Mouse (Mus musculus) cerebellum, adult (tissue): ENCODE data around the gene Dusp7.

ENCODE experiments used
- ATAC-seq: cut with Nextera tagmentation; 2 replicates; pipeline ENCODE4 v1.9.2; 2017; ENCODE audit warnings: mild to moderate bottlenecking, moderate library complexity, mixed read lengths; ENCODE audit not compliant: insufficient number of reproducible peaks, low FRiP score, low TSS enrichment

Dusp7 gene

GRCm38 (mm10) chr9:106378045-106378444 lies 9.6 kb downstream of the Dusp7 start:
- ATAC-seq: no peak

DNA sequence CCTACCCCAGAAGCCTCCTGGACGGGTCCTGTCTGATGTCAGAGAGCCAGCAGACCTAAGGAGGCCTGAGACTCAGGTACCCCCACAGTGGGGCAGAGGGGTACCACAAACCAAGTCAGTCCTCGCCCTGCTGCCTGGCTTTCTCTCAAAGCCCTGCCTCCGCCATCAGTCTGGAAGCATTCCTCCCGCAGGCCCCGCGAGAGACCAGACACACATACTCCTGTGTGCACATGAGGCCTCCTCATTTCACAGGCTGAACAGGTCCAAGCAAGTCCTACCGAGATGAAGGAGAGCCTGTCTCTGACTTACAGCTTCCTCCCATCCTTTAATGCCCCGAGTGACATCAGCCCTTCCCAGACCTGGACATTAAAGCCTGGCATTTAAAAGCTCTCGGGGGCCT lies 10.3 kb downstream of the Dusp7 start:
- ATAC-seq: no peak

DNA sequence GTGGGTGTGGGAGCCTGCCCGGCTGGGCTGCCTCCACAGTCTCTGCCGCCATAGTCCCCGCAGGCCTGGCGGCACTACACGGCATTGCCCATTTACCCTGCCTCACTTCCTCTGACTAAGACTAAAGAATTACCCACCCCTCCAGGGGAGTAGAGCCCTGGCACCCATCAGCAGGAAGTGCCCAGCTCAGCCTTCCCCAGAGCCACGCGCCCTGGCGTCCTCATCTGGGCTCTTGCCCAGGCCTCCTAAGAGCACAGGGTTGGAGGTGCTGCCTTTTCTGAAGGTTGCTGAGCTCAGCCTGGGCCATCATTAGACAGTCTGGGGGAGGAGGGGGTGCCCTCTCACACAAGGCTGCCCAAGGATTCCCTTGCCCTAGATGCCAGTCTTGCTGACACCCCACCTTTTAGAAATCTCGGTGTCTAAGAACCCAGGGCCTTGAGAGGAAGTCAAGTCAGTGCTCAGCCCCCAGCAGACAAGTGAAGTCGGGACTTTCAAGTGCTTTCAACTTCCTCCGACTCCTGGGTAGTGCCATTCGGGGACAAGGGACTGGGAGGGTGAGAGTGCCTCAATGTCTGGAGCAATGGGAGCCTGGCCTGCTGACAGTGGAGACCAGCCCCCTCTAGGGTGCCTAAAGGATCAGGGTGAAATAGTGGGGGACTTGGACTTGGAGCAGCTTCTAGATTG lies 17.9 kb downstream of the Dusp7 start:
- ATAC-seq: no peak

DNA sequence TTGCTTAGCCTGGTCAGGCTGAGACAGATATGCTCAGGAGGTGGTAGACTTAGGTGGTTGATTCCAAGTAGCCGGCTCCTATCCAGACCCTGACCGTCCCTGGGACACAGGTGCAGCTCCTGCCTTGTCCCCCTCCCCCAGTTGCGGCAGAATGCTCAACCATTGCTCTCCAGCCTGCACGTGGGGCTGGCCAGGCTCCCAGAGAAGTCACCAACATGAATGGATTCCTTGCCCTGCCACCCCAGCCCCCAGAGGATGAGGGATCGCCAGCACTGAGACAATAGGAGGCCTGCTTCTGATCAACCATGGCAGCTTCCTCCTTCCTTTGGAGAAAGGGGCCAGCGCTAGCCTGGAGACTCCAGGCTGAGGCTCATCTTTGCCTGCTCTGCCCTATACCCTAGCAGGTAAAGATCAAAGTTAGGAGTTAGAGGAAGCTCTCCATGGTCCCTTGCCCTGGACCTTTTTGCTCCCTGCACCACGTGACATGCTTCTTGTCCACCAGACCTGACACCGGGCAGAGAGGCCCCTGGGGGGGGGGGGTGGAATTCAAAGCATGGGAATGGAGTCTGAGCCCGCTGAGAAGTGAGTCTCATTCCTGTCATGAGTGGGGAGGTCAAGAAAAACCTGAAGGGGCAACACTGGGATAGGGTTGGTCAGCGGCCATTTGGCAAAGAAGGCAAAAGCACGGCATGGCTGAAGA lies 24.5 kb downstream of the Dusp7 start:
- ATAC-seq: no peak

- ATAC-seq: no peak
These were observed 25.1 kb downstream of the Dusp7 start for GRCm38 (mm10) chr9:106393548-106393947.

DNA sequence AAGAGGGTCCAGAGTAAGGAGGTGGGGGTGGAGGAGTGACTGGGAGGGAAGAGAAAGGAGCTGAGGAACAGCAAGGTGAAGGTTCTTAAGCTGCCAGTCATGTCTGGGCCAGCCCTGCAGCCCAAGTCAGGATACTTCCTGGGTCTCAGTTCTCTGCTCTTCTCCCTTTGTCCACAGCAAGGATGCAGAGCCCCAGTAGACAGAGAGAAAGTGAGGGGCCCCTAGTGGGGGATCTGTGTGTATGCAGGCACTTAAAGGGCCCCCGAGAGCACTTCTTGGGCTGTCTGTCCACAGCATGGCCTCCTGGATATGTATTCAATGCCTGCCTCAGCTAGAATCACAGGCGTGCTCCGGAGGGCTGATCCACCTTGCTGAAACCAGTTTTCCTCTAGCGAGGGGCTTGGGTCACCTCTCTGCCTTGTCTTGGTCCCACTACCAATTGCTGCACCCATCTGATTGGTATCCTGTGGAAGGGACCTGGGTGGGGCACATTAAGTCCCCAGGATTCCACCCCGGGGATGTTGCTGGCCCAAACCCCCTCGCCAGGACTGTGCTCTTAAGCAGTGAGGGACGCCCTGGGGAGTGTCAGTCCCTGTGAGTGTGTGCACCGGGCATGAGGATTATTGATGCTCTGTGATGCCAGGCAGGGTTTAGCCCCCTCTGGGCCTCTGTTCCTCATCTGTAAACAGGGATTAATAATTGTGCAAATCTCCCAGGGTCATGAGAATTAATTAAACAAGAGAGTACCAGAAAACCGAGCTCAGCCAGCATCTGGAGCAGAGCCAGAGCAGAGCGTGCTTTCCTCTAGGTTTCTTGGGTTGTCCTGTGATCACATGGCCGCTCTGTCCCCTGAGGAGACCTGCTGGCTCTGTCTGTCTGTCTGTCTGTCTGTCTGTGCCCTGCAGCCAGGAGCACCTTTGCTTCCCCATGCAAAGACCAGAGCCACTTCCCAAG lies 26.5 kb downstream of the Dusp7 start:
- no peak for ATAC-seq

- ATAC-seq: no peak
These were observed 29.3 kb downstream of the Dusp7 start for GRCm38 (mm10) chr9:106397733-106398132.

- no peak for ATAC-seq
These were observed 30.4 kb downstream of the Dusp7 start for GRCm38 (mm10) chr9:106398667-106399311.

GRCm38 (mm10) chr9:106399808-106400207 lies 31.4 kb downstream of the Dusp7 start:
- no peak for ATAC-seq

- ATAC-seq: no peak
These were observed 33.7 kb downstream of the Dusp7 start for GRCm38 (mm10) chr9:106402149-106402548.

DNA sequence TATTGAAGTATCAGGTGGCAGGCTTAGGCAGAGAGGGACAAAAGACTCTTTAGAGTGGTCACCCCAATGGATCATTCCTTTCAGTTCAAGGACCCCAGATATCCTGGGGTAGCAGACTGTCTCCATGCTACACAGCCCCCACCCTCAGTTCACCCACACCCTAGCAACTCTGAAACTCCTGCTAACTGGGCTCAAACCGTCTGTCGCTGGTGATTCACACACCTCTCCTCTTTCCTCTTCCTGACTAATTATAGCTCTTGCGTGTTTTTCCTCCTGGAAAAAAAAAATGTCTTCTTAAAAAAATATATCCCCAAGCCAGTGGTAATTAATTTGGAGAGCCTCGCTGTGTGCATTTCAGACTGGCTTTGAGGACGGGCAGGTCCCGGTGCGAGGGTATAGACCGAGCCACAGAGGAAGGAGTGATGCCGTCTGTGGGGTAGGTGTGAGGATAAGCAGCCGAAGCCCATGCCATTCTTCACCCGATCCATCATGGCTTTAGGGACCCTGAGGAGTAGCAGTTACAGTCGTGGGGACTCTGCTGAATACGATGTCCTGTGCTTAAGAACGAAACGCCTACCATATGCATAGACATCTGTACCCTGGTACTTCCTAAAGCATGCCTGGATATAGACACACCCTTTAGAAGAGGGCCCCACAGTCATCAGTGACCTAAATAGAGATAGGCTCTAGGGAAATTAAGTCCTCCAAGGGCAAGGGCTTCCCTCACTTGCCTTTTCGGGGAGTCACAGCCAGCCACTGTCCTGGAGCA lies 34.4 kb downstream of the Dusp7 start:
- ATAC-seq: no peak

DNA sequence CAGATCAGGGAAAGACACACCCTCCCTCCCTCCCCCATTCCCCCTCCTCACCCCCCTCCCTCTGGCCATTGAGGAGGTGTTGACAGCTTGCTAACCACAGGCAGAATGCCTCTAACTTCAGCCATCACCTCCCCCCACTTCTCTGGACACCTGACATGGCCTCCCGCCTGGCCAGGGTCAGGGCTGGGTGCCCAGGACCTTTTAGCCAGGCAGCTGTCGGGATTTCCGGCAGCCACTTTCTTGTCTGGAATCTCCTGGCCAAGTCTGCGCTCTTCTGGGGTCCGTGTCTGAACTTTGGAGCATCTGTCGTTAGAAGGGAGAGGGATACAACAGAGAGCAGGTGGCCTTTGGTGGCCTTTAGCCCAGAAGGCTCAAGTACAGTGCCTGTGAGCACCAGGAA lies 36.8 kb downstream of the Dusp7 start:
- no peak for ATAC-seq

- no peak for ATAC-seq
These were observed 38.1 kb downstream of the Dusp7 start for GRCm38 (mm10) chr9:106406443-106407078.

GRCm38 (mm10) chr9:106409096-106409495 lies 40.7 kb downstream of the Dusp7 start:
- no peak for ATAC-seq

- ATAC-seq: no peak
These were observed 41.7 kb downstream of the Dusp7 start for GRCm38 (mm10) chr9:106410086-106410650.

- ATAC-seq: no peak
These were observed 42.7 kb downstream of the Dusp7 start for GRCm38 (mm10) chr9:106411091-106411594.

DNA sequence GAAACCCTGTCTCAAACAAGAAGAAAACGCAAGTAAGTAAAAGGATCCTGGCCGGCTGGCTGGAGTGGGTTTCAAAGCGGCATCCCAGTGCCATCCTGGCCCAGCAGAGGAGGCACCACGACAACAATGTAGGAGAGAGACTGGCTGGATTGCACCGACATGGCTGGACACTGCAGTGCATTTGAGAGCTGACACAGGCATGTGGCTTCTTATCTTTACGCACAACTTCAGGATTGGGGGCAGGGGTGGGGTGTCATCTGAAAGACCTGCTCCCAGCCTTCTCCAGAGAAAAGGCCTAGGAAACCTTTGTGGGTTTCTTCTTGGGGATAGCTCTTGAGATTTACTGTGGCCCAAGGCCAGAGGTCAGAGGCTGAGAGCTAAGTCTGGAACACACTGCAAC lies 43.3 kb downstream of the Dusp7 start:
- no peak for ATAC-seq

DNA sequence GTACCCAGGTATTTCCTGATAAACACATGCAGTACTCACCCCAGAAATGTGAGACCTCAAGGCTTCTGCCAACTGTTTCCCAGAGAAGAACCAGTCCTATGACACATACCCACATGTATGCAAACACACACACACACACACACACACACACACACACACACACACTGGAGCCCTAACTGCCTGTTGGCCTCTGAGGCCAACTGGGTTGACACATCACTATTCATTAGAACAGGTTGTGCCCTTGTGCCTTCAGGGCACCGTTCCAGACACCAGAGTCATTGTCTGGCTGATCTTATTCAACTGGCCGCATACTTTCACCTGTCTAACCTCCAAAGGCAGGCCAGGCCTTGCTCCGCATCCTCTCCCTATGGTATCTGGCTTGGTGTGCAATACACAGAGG lies 43.8 kb downstream of the Dusp7 start:
- no peak for ATAC-seq

DNA sequence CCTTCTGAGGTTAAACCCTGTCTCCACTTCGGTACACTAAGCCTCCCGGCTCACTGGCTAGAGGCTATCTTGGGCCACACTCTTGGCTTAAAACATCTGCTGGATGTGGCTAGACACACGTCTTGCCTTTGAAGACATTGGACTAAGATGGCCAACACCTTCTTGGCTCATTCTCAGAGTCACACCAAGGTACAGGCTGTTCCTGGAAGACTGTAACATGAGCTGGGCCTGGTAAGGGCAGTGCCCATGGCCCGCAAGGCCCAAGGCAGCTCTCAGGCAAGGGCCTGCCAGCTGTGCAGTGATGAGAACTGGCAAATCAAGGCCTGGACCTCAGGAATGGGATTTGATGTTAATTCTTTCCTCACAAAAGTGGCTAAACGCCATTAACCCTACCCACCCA lies 45.2 kb downstream of the Dusp7 start:
- ATAC-seq: no peak
